Mouse (Mus musculus) stomach, embryonic 15.5 days (tissue): ENCODE measurements at regions not wholly inside any gene's neighbourhood (a gene's known extent, or its start where the extent isn't known, plus 50 kb on each side); places are given as distances from the start of the nearest gene placed in this dataset.

ENCODE experiments used
- ATAC-seq: fragments of 200-750 bp; cut with Nextera tagmentation; 2 replicates; pipeline ENCODE4 v1.8.0; 2017; ENCODE audit warnings: low read depth, moderate number of reproducible peaks, moderate TSS enrichment; ENCODE audit not compliant: insufficient read depth, low FRiP score
- H3K27ac ChIP-seq: fragments of 300-500 bp; sonication (generic); 2 replicates; pipeline ENCODE4 v1.5.1; 2015; ENCODE audit warnings: mild to moderate bottlenecking, inconsistent platforms
- H3K27me3 ChIP-seq: fragments of 300-500 bp; sonication (generic); replicated peaks from 2 replicates; pipeline ENCODE4 v1.6.1; 2015; ENCODE audit warnings: inconsistent platforms
- H3K36me3 ChIP-seq: fragments of 300-500 bp; sonication (generic); 2 replicates; pipeline ENCODE4 v1.6.1; 2015; ENCODE audit warnings: inconsistent platforms
- H3K4me1 ChIP-seq: fragments of 300-500 bp; sonication (generic); 2 replicates; pipeline ENCODE4 v1.6.1; 2015; ENCODE audit warnings: inconsistent platforms
- H3K4me2 ChIP-seq: fragments of 300-500 bp; sonication (generic); 2 replicates; pipeline ENCODE4 v1.6.1; 2015; ENCODE audit warnings: mild to moderate bottlenecking, inconsistent platforms
- H3K4me3 ChIP-seq: fragments of 300-500 bp; sonication (generic); replicated peaks from 2 replicates; pipeline ENCODE4 v1.5.1; 2015; ENCODE audit warnings: inconsistent platforms
- H3K9ac ChIP-seq: fragments of 300-500 bp; sonication (generic); 2 replicates; pipeline ENCODE4 v1.6.1; 2015; ENCODE audit warnings: inconsistent platforms
- H3K9me3 ChIP-seq: fragments of 300-500 bp; sonication (generic); 2 replicates; pipeline ENCODE4 v1.6.1; 2016; ENCODE audit warnings: inconsistent platforms
- WGBS: fragments of 180-500 bp; shearing (Covaris S2); methylation state at CpG from one replicate; pipeline ENCODE4 v1.1.7; 2015; 5-methylcytosine and 5-hydroxymethylcytosine counted together

DNA sequence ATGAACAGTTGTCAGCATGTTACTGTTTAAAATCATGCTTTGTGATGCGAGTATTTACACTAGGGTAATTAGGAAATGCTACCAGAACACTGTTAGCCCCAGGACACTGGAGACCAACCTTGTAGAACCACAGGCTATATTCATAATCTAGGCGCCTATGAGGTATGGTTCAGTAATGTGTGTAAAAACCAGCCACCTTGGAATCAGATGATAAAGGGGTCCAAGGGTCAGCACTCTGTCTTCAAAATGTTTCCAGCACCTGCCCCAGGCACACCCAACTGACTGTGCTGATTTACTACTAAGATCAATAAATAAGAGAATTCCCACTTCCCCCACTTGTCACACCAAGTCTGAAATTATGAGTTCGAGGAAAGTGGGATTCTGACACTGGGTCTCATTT is 100.8 kb upstream of the Mamld1 start:
- 68% methylated on average over 3 of the region's 3 CpGs for WGBS
- no peak for ATAC-seq

DNA sequence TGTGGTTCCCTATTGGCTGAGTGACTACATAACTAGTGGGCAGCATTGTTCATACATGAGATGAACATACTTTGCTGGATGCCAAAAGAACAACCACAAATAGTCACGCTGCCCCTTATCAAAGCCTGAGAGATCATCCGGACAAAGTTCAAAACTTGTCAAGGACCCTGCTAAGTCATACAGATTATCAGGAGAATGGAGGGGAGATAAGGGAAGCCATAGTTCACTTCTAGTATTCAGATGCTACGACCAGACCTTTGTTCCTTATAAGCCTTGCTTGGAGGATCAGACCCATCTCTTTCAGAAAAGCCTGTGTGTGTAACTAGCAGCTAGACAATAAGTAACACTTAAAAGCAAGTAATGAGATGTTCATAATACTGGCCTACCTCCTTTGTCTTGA is 97.0 kb upstream of the Mamld1 start:
- H3K36me3 ChIP-seq, result no peaks in the 10 kb centered on the region
- 66% methylated on average over 3 of the region's 3 CpGs for WGBS
- no peaks in the 10 kb centered on the region for H3K27me3 ChIP-seq
- H3K27ac ChIP-seq, result no peak overlapping the region
- H3K4me3 ChIP-seq, result no peak overlapping the region
- ATAC-seq, result no peak
- no peaks in the 10 kb centered on the region for H3K9me3 ChIP-seq
- H3K9ac ChIP-seq, result no peak overlapping the region
- no peak overlapping the region for H3K4me2 ChIP-seq
- no peaks in the 10 kb centered on the region for H3K4me1 ChIP-seq

More for the DNA sequence above, 100.8 kb upstream of the Mamld1 start:
- Histone ChIP-seq H3K27ac (no peak overlapping the region), H3K4me1 (no peaks in the 10 kb centered on the region), H3K9me3 (no peaks in the 10 kb centered on the region), H3K4me2 (no peak overlapping the region), H3K9ac (no peak overlapping the region), H3K36me3 (no peaks in the 10 kb centered on the region), H3K27me3 (no peaks in the 10 kb centered on the region), H3K4me3 (no peak overlapping the region)
